Mouse (Mus musculus) urinary bladder, postnatal 36 days (tissue): ENCODE data around the gene Tlr12.
A peak's percentile ranks its signal among the peaks of the same experiment; 100 is the strongest.
"Not testable (repeated sequence)": the region's sequence is repeated elsewhere in the genome, so short reads cannot be mapped to it uniquely, and the experiment has no call there.

Experiments
- DNase-seq, 2 experiments: peaks; one replicate each; pipeline ENCODE4 v3.0.0; 2022; ENCODE audit warnings: low spot score in 2 of 2, mixed read lengths in 1 of 2

Gene Tlr12

DNA sequence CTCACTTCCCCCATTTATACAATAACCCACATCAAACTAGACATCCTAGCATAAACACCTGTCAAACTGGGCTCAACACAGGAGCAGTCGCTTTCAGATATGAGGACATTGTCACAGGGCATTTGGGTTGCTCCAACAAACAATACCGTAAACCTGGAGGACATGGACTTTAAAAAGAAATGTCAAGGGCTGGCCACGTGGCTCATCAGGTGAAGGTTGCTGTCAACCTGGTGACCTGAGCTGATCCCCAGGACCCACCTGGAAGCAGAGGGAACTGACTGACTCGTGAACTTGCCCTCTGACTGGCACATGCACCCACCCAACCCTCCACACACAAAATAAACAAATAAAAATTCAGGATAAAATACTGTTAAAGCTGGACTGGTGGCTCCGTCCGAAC is 2.2 kb upstream of the Tlr12 start:
- DNase-seq: no peak

DNA sequence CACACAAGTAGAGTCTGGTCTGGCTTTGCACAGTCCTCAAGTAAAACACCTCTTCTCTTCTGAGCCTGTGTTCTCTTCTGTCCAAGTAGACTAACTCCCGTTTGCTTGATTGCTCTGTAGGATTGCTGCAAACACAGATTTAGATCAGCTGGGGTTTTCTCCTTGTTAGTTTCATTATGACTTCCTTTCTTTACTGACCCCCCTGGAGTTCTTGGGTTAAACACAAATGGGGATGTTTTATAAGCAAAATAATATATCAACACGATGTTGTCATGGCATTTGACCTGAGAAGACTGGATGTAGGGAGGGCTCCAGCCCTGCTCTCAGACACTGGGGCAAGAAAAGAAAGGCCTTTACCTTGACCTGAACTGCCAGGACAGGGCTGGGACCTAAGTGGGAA is 544 bp upstream of the Tlr12 start:
- no peak for DNase-seq

DNA sequence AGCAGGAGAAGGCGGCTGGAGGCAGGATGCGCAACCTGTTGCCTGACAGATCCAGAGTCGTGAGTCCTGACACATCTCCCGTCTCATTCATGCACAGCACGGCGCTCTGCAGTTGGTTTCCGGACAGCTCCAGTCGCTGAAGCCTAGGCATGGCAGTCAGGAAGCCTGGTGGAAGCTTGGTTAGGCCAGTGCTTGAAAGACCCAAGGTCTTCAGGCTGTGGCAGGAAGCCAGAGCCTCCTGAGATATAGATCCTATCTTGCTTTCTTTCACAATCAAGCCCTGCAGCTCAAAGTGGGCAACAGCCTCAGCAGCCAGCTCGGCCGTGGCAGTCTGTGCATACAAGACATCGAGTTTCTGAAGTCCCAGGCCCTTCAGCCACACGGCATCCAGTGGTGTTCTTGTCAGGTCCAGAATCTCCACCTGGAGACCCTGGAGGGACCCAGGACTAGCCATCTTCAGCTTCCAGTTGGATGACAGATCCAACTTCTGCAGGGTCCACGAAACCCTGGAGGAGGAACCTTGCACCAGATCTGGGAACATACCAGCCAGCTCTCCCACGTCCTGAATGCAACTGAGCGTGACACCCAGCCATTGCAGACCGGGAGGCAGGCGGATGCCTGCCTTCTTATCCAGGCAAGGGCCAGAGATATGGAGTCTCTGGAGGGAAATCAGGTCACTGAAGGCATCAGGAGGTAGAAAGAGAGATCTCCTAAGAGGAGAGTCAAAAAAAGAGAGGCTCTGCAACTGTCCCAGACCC is 877 bp downstream of the Tlr12 start:
- peak in 1 of 2 experiments; percentile 17 for DNase-seq

DNA sequence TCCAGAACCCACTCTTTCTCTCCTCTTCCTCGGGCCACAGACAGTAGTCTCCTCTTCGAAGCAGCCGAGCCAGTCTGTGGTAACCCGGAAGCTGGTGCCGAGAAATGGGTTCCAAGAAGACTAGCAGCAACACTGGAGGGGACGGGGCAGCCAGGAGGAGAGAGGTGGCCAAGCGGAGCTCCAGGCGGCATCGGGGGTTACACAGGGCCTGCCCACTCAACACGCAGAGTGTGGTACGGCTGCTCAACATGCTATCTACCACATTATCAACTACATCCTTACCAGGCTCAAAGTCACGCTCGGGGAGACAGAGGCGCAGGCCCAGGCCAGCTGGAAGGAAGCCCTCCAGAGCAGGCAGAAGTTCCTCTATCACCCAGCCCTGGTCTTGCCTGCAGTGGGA is 2.7 kb downstream of the Tlr12 start:
- no peak for DNase-seq

DNA sequence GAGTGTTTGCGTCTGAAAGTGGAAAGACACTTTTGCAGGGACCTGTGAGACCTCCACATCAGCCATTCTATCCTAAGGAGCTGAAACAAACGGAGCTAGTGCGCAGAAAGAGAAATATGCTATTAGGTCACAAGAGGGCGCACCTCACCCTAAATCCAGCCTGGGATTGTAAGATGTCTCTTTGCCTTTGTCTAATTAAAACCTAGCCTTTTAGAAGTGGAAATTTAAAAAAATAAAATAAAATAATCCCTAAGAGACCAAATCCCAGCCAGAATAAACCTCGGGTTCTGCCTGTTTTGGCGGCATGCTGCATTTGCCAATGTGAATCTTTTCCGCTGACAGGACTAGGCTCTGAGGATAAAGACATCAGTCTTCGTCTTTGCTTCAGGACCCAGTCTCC is 5.1 kb downstream of the Tlr12 start:
- no peak for DNase-seq

DNA sequence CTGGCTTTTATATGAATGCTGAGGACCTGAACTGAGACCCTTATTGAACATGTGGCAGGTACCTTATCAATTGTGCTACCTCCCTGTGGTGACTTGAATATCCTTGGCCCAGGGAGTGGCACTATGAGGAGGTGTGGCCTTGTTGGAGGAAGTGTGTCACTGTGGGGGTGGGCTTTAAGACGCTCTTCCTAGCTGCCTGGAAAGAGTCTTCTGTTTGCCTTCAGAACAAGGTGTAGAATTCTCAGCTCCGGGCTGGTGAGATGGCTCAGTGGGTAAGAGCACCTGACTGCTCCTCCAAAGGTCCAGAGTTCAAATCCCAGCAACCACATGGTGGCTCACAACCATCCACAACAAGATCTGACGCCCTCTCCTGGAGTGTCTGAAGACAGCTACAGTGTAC is 6.7 kb downstream of the Tlr12 start:
- not testable (repeated sequence) for DNase-seq

DNA sequence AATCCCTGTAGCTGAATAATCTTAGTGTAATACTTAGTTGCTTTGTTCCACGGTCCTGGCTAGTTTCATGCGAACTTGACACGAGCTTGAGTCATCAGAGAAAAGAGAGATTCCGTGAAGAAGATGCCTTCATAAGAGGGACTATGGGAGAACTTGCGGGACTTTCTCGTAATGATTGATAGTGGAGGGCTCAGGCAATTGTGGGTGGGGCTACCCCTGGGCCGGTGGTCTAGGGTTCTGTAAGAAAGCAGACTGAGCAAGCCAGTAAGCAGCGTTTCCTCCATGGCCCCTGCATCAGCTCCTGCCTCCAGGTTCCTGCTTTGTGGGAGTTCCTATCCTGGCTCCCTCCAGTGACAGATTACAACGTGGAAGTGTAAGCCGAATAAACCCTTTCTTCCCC is 7.7 kb downstream of the Tlr12 start:
- no peak for DNase-seq

DNA sequence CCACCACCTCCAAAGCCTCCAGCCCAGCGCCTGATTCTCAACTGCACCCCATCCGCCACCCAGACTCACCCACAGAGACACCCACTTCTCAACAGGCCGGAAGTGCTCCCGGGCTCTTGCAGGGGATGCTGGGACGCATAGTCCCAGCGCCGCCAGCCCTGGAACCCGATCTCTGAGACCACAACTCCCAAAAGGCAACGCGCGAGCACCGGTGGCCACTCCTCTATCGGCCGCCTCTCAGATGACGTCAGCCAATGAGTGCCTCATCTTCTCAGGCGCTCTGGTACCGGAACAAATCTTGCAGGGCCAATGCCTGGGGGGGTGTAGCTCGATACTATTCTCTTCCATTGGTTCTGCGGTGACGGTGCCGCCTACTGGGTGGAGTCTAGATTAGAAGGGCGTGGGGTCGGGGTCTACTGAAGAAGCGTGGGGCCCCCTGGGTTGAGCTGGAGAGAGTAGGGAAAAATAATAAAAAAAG is 8.5 kb downstream of the Tlr12 start, which contains the start of gene Zscan20:
TSS of gene Zscan20 (minus strand) at position 174 of the 478 bp plus-strand sequence.
- DNase-seq: peak; percentile 89 to 96

DNA sequence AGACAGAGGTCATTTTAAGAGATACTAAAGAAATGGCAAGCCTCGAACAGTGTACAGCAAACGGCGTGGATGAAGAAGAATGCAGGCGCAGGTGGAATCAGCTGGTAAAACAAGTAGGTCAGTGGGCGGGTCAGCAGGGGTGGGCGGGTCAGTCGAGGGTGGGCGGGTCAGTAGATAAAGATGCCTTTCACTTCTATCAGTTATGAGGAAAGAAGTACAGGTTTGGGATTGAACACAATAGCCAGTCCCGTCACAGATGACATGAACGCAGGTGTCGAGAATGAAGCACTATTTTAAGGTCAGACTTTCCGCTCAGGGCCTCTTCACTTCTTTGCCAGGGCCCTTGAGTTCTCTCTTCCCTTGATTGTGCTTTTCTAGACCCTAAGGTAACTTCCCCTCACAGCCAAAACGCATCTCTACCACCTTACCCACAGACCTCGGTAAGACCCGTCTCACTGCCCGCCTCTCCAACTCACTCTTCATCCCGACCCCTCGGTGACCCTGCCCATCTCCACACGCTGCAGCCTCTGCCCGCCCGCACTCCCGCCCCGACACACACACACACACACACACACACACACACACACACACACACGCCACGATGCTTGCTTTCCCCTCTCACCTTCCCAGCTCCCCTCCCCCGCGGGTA is 9.0 kb downstream of the Tlr12 start:
- DNase-seq: peak in 1 of 2 experiments; percentile 13

DNA sequence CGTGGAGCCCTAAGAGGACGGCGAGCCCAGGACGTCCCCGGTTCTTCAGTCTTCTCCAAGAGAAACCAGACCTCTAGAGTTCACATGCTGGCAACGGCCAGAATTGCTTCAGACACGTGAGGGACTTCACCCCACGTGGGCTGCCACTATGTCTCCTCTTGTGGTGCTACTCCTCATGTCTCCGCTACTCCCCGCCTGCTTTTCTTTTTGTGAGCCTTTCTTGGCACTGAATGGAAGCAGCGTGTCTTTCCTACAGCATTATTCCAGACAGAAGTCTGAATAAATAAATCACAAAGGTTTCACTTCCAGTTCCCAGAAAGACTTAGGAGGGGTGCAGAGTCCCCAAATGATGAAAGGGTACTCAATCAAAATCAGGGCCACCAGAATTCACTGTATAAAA is 10.8 kb downstream of the Tlr12 start:
- no peak for DNase-seq

DNA sequence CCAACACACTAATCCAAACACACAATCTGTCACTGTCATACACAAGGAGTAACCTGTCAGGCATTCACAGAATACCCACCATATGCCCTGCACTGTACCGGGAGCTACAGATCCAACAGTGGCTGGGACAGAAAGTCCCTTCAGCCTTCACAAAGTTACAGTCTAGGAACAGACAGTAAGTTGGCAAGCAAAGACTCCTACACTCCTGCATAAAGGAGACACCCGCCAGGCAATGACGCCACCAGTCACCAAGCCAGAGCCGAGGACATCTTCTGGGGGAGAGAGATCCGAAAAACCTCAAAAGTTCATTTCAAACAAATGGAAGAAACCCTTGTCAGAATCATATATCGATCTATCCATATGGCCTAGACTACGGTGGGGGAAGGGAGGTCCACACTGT is 11.8 kb downstream of the Tlr12 start:
- no peak for DNase-seq

DNA sequence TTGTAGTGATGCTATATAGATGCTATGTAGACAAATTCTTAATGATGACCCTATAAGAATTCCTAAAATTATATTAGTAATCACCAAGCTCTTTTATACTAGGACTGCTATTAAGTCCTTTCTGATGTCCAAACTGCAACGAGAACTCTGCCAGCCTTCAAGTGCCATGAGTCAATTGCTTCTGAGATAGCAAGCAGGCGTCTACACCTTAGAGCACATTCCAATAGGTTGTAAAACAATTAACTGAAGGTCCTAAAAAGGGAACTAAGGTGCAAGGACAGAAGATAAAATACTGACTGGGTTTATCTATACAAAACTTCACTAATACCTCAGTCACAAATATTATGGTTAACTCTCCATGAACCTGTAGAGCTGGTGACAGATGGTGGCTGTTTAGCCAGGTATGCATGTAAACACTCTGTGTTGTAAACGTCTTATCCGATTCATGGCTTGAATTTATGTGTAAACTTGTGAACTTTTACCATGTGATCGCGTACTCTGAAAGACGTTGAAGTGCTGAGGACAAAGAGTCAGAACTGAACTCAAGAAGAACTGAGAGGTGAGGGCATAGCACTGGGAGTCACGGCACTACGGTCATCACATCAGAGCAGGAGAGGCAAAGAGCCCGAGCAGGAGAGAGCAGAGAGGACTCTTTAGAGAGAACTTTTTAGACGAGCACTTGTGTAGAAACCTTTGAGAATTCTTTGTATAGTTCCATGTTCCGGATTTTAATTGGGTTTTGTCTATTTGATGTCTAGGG is 20.4 kb downstream of the Tlr12 start:
- DNase-seq: no peak

DNA sequence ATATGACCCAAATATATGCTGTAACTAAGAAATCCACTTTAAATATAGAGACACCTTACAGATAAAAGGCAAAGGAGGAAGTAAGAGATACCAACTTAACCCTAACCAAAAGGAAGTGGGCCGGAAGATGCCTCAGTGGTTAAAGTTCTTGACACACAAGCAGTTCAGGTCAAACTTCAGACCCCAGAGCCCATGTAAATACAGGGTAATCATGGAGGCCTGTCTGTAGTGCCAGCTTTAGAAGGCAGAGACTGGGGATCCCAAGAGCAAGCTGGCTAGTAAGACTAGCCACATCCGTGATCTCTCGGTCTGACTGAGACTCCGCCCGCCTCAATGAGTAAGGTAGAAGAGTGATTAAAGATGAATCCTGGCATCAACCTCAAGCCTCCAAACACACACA is 24.4 kb downstream of the Tlr12 start:
- no peak for DNase-seq

DNA sequence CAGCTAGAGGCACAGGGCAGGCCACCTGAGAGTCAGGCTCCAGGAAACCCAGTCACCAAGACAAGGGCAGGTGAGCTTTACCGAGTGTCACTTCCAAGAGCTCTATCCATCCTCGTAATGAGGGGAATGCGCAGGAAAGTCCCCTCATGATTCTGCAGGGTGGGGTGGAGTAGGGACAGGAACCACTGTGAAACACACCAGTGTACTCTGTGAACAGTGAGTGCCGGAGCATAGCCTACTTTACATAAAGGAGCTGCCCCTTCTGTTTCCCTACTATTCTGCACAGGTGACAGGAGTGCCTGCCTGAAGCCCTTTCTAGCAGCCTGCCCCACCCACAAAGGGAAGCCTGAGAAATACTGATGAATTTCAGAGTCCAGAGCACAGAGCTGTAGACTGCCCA is 25.1 kb downstream of the Tlr12 start:
- DNase-seq: no peak

DNA sequence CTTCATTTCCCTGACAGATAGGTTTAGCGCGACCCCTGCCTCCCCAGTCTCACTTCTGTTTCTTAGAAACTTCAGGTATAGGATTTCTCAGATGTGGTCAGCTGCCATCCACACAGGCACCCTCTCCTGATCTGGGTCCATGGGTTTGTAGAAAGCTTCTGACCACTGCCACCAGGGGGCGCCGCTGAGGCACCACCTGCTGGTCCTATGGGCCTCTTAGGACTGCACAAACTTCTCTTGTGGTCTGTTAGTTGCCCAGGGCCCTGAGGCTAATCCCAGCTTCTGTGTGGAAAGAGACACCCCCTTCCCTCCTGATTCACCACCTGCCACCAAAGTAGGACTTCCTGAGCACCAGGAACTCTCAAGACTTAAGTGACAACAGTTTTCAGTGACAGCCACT is 39.2 kb downstream of the Tlr12 start:
- peak in 1 of 2 experiments; percentile 12 for DNase-seq

DNA sequence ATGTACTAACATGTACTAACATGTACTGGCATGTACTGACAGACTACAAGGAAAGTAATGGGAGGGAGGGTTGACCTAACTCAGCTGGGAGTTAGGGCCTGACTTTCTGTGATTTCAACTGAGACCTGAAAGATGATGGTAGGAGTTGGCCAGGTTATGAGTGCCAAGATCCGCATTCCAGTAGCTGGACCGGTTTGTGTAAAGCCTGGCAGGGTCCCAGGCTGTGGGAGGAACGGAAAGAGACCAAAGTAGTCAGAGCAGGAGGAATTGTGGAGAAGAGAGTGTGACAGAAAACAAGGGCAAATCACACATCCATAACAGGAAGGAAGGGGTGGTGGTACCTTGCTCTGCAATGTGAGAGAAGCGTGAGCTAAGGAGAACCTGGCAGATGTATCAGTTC is 42.6 kb downstream of the Tlr12 start:
- no peak for DNase-seq
